Comparison of ENCODE assay signal across 8 mouse cellular contexts in genomic region chr17:70991706-70992625, GRCm38 (mm10). TPM values are rescaled to one million over a fixed set of nuclear protein-coding genes. Genes with fewer than 3 reads are reported as not detected.
DNase-seq lines count a peak whose midpoint lies in the region; ATAC-seq and TF ChIP-seq lines count a peak whose summit lies in the region.

No protein-coding gene starts in this region.

- H3K27me3 ChIP-seq in kidney, adult 2 months (replicated peaks; ENCODE audit: control insufficient read depth, insufficient read depth, low read length): no peaks in the 10 kb centered on the region
- H3K27me3 ChIP-seq in embryonic facial prominence, embryonic 15.5 days: no peaks in the 10 kb centered on the region
- no peaks in the 10 kb centered on the region for H3K27me3 ChIP-seq in liver, embryonic 13.5 days

- H3K4me2 ChIP-seq in embryonic facial prominence, embryonic 15.5 days (replicated peaks): no peak overlapping the region
- H3K4me2 ChIP-seq in liver, embryonic 13.5 days: peak overlapping the region; percentile 95

- no peaks in the 10 kb centered on the region for H3K9me3 ChIP-seq in embryonic facial prominence, embryonic 15.5 days (replicated peaks)
- H3K9me3 ChIP-seq in liver, embryonic 13.5 days (replicated peaks): no peaks in the 10 kb centered on the region

- no peak for DNase-seq in kidney, adult 2 months
- DNase-seq in kidney, adult 18-20 months: no peak
- peak; percentile 31 for DNase-seq in Muller cell, postnatal 12 days (ENCODE audit: inconsistent ontology term)
- no peak for DNase-seq in liver, embryonic 13.5 days
- peak; percentile 50 for DNase-seq in thymus, postnatal 25 days

- 82% methylated on average over 16 of the region's 16 CpGs for WGBS in kidney, adult 2 months
- WGBS in embryonic facial prominence, embryonic 15.5 days: 77% methylated on average over 16 of the region's 16 CpGs
- WGBS in liver, embryonic 13.5 days (ENCODE audit: insufficient replicate concordance): 69% methylated on average over 16 of the region's 16 CpGs

- peaks cover 25% of the 10 kb centered on the region for H3K4me1 ChIP-seq in kidney, adult 2 months (ENCODE audit: control insufficient read depth, insufficient read depth, low read length)
- peaks cover 39% of the 10 kb centered on the region for H3K4me1 ChIP-seq in embryonic facial prominence, embryonic 15.5 days
- H3K4me1 ChIP-seq in liver, embryonic 13.5 days (replicated peaks): peaks cover 57% of the 10 kb centered on the region

- ATAC-seq in embryonic facial prominence, embryonic 15.5 days (ENCODE audit: insufficient number of reproducible peaks, low FRiP score, low TSS enrichment, low read depth): no peak
- ATAC-seq in liver, embryonic 13.5 days (ENCODE audit: low read depth): no peak
- no peak for ATAC-seq in erythroid progenitor cell, adult 5-6 weeks (replicated peaks; ENCODE audit: low FRiP score, poor library complexity, severe bottlenecking)
- no peak for ATAC-seq in frontal cortex, adult (ENCODE audit: low TSS enrichment)

- H3K27ac ChIP-seq in kidney, adult 2 months (ENCODE audit: insufficient read depth, low read depth, low read length): peak overlapping the region; percentile 99
- peak overlapping the region; percentile 88 for H3K27ac ChIP-seq in embryonic facial prominence, embryonic 15.5 days (replicated peaks)
- peak overlapping the region; percentile 85 for H3K27ac ChIP-seq in liver, embryonic 13.5 days

- 0 out of 2 replicates have a peak, but pooled peaks have one; percentile 4 for TF ChIP-seq CTCF in kidney, adult 2 months (conservative IDR thresholded peaks at IDR 0.05; ENCODE audit: insufficient read depth, insufficient read length, low read depth, low read length)

- no peak overlapping the region for H3K4me3 ChIP-seq in kidney, adult 2 months (ENCODE audit: insufficient read depth, low read depth, low read length)
- H3K4me3 ChIP-seq in embryonic facial prominence, embryonic 15.5 days (replicated peaks): no peak overlapping the region
- H3K4me3 ChIP-seq in liver, embryonic 13.5 days (replicated peaks): 0 out of 2 replicates have a peak overlapping the region, but pooled peaks have one; percentile 95

- peaks cover 5% of the 10 kb centered on the region; the same call in 1 of the 2 replicates for H3K36me3 ChIP-seq in kidney, adult 2 months (ENCODE audit: control insufficient read depth, insufficient read depth, low read length)
- peaks cover 31% of the 10 kb centered on the region for H3K36me3 ChIP-seq in embryonic facial prominence, embryonic 15.5 days
- peaks cover 52% of the 10 kb centered on the region for H3K36me3 ChIP-seq in liver, embryonic 13.5 days

- H3K9ac ChIP-seq in embryonic facial prominence, embryonic 15.5 days: no peak overlapping the region
- H3K9ac ChIP-seq in liver, embryonic 13.5 days: no peak overlapping the region

- TF ChIP-seq POLR2A in kidney, adult 2 months (IDR thresholded peaks at IDR 0.05; ENCODE audit: low read depth, low read length): no peak

RNA-seq across cellular contexts. Expression of gene Myom1, which starts 10.5 kb away (rescaled TPM):
- polyA plus RNA-seq in kidney, adult 2 months (2012; rRNA removed): 2.8 and 4.3 TPM in 2 replicates
- polyA plus RNA-seq in embryonic facial prominence, embryonic 15.5 days (2015; fragmentation: Nextera tagmentation; extraction: Ambion mirVana): 22.9 and 32.8 TPM in 2 replicates
- 1.7 and 2.1 TPM in 2 replicates for polyA plus RNA-seq in liver, embryonic 13.5 days (2015; fragmentation: Nextera tagmentation; extraction: Ambion mirVana)
- 0.42 TPM in 1 of 2 replicates, not detected in the other for total RNA-seq in erythroid progenitor cell, adult 5-6 weeks (2015; ENCODE audit: low replicate concordance)
- 2.1 TPM in 1 of 2 replicates, not detected in the other for total RNA-seq in erythroid progenitor cell, adult 5-6 weeks (2017; ENCODE audit: low replicate concordance)

RNA-seq across cellular contexts. Expression of gene Myl12a, which starts 10.7 kb away (rescaled TPM):
- polyA plus RNA-seq in kidney, adult 2 months (2012; rRNA removed): 119 and 160 TPM in 2 replicates
- 665 and 690 TPM in 2 replicates for polyA plus RNA-seq in embryonic facial prominence, embryonic 15.5 days (2015; fragmentation: Nextera tagmentation; extraction: Ambion mirVana)
- 237 and 258 TPM in 2 replicates for polyA plus RNA-seq in liver, embryonic 13.5 days (2015; fragmentation: Nextera tagmentation; extraction: Ambion mirVana)
- total RNA-seq in erythroid progenitor cell, adult 5-6 weeks (2015; ENCODE audit: low replicate concordance): 108 and 111 TPM in 2 replicates
- total RNA-seq in erythroid progenitor cell, adult 5-6 weeks (2017; ENCODE audit: low replicate concordance): 28.0 and 45.2 TPM in 2 replicates

Comparison
In these comparisons a context has a peak if more than half of its experiments do, and no peak if none do; other contexts are left out.
1. DNase-seq: peak in Muller cell, postnatal 12 days (single experiment) and thymus, postnatal 25 days (single experiment); none in kidney, adult 2 months (single experiment), kidney, adult 18-20 months (single experiment) and liver, embryonic 13.5 days (single experiment).
2. Peak in every context shown above with its lines, with median percentiles within 50 percentile points of each other: H3K27ac ChIP-seq.